Mouse (Mus musculus): Measurements from ENCODE around the gene Gm9573.
A peak's percentile ranks its signal among the peaks of the same experiment; 100 is the strongest.

GRCm38 (mm10) chr17:35667334-35668065, 41.1 kb upstream of the Gm9573 start, which contains the start of gene Vars2:
- TF ChIP-seq USF1 (IDR thresholded peaks at IDR 0.05; ENCODE audit: low read depth) (no peak), E2F4 (IDR thresholded peaks at IDR 0.05; ENCODE audit: insufficient read depth) (no peak), POLR2A (IDR thresholded peaks at IDR 0.05; ENCODE audit: insufficient read length, low read depth) (peak; percentile 74), SRF (IDR thresholded peaks at IDR 0.05; ENCODE audit: control insufficient read depth, insufficient read length, low read depth) (no peak)
